Mouse (Mus musculus) ZHBTc4 (cell line): ENCODE data around the gene Osm.
A peak's percentile ranks its signal among the peaks of the same experiment; 100 is the strongest.

Experiments
- DNase-seq: peaks from one replicate; pipeline ENCODE4 v3.0.0-alpha.2; 2011; ENCODE audit warnings: low read depth, low spot score

Osm gene

DNA sequence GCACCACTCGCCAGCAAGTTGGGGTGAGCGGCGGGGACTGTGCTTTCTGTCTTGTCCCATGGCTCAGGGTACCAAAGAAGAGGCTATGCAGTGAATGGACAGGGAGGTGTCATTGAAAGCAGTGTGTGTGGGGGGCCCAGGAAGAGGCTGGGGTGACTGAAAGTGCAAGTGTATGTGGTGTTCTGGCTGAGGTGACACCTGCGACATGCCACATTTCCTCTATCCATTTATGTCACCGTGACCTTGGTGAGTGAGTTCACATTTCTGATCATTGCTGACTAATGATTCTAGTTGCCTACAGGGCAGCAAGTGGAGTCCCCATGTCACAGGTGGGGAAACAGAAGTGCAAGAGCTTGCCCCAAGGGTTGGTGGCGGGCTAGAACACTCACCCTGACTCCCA lies 32.3 kb downstream of the Osm start:
- DNase-seq = no peak

DNA sequence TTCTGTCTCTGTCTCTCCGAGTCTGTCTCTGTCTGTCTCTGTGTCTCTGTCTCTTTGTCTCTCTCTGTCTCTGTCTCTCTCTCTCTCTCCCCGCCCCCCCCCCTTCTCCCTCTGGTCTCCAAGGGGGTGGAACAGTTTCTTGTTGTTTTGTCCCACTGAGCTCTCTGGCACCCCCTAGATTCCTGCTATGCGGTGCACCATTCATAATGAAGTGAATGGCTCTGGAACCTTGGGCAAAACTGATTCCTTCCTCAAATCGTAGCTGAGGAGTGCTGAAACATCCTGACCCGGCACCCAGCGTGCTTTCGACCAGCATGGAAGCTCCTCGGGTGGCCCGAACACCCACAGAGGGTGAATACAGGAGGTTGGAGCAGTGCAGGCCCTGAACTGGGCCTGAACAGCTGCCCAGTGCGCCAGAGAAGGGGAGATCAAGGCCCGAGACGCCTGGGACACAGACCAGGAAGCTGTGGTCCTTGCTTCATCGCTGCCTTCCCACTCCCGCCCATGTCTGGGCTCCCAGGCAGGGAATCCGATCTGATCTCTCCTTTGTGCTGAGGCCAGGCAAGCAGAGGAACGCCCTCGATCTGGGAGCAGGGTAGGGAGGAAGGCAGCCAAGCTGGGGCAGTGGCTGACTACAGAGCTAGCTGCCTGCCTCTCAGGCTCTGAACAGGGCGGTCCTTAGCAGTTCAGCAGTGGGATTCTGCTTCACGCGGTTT lies 34.7 kb downstream of the Osm start:
- DNase-seq = peak; percentile 86

DNA sequence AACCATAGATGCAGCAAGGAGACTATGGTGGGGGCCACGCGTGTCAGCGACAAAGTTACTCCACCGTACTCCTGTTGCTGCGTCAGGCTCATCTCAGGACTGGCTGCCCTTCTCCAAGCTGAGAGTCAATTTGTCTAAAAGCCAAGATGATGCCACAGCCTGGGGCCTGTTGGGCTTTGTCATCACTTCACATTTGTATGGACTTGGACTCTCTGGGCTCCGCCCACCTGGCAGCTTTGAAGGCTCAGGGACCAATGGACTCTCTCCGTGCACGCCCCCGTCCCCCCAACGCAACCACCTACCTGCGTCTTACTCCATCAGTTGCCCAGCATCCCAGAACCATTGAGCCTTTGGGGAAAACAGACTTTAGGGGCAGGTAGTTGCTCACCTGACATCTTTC lies 35.3 kb downstream of the Osm start:
- peak; percentile 63 for DNase-seq

DNA sequence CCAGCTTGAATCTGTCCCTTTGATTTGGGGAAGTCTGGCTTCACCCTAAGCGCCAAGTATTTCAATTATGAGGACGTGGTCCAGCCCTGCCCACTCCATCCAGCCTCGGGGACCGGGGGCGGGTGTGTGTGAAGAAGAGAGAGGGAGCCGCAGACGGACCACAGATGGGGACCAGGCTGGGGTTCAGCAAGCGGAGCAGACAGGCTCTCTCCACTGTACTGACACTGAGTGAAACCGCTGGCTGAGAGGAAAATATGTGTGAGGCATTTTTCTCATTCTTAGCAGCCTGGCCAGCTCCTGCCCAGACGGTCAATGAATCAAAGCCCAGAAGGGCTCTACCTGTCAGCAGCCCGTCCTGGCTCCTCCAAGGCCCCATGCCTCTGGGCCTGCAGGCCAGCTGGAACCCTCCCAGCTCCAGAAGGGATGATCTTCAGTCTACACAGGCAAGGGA lies 40.2 kb downstream of the Osm start:
- no peak for DNase-seq

DNA sequence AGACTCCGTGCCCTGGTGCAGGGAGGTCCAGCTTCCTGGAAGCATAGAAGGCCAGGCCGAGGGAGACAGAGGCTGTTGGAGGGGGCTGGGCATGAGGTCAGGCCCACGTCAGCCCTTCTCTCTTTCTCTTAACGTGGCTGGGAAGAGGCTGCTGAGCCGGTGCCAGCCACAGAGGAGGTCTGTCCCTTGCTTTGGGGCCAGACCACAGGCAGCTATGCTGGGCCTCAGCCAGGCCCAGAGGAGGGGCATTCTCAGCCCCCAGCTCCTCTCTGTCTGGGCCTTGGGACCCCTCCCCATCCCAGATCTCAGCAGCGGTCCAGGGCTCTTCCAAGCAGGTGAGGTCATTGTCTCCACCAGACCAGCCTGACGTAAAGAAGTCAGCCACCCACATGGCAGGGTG lies 43.7 kb downstream of the Osm start:
- no peak for DNase-seq

DNA sequence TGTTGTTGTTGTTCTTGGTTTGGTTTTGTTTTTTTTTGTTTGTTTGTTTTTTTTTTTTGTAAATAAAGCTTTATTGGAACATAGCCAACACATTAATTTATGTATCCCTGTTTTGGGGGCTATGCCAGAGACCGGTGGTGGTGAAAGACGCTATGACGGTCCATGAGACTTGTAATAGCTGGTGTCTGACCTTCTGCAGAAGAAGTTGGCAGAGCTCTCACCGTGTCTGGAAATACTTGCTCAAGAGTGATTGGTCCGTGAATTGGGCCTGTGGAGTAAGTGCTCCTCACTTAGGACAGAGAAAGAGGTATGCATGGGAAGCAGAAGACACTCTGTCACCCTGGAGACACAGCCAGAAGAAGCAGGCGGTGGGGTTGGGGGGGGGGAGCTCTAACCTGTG lies 45.6 kb downstream of the Osm start:
- DNase-seq = no peak

DNA sequence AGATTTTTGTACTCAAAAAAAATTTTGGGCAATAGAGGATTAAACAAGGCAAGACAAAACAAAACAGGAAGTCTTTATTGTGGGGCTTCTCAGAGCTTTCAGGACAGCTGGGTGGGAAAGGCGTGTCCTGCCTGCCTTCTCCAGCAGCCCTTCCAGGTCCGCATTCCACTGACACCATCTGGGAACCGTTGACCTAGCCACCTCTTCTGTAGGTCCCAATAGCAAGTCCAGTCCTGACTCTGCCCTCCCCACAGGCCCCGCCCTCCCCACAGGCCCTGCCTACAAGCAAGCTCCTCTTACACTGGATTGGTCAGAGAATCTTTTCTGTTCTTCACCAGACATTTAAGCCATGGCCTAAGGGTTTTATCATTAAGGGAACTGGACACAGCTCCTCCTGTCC lies 47.4 kb downstream of the Osm start:
- peak; percentile 97 for DNase-seq

DNA sequence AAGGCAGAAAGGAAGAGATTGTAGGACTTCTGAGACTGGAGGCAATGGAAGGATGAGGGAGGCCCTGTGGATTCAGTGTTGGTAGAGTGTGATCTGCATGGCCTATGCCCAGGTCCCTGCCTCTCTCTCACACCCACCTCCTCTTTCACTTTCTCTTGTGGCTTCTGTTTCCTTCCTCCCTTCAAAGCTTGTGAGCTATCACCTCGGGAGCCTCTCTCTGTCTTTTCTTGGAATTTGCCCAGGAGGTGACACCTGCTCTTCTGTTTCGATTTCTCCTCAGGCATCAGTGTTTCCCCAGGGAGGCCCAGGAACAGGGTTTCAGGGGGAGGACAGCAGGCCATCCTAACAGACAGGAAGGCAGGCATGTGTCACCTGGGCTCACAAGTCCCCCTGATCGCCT lies 53.1 kb downstream of the Osm start:
- no peak for DNase-seq
